Mouse (Mus musculus): ENCODE data around the gene Fbxo47.
"Not testable (repeated sequence)": the region's sequence is repeated elsewhere in the genome, so short reads cannot be mapped to it uniquely, and the experiment has no call there.

Gene Fbxo47

DNA sequence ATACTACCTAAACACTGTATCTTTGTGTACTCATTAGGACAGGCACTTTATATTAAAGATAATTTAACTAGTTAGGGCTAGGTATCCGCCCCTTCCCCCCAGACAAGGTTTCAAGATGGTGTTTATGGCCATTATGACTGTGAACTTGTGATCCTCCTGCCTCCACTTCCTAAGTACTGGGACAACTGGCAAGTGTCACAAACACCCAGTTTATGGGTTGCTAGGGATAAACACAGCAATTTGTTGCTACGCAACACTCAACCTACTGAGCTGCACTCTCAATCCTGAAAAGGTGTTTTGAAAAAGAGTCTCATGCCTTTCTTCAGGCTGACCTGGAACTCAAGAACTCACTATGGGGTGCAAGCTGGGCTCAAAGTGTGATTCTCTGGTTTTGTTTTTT is 6.6 kb downstream of the Fbxo47 start:
- no peak for DNase-seq

- DNase-seq = no peak
Measured at GRCm38 (mm10) chr11:97874396-97874795, 9.6 kb downstream of the Fbxo47 start.

GRCm38 (mm10) chr11:97872378-97872777 is 11.6 kb downstream of the Fbxo47 start:
- DNase-seq = not testable (repeated sequence)

DNA sequence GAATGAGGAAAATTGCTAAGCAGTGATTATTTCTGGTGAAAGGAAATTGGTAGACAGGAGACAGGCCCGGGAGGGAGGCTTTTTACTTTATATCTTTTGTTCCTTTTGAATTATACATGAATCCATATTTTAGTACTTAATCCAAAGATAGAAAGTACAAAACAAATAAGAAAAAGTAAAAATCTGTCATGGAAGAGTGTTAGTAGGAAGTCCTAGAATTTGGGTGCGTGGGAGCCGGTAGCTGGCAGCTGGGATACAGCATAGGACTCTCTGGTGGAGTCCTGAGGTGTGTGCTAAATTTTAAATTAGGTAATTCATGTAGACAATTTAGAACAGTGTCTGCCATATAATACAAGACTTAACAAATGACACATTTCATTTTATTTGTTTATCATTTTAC is 16.4 kb downstream of the Fbxo47 start:
- DNase-seq = no peak

DNA sequence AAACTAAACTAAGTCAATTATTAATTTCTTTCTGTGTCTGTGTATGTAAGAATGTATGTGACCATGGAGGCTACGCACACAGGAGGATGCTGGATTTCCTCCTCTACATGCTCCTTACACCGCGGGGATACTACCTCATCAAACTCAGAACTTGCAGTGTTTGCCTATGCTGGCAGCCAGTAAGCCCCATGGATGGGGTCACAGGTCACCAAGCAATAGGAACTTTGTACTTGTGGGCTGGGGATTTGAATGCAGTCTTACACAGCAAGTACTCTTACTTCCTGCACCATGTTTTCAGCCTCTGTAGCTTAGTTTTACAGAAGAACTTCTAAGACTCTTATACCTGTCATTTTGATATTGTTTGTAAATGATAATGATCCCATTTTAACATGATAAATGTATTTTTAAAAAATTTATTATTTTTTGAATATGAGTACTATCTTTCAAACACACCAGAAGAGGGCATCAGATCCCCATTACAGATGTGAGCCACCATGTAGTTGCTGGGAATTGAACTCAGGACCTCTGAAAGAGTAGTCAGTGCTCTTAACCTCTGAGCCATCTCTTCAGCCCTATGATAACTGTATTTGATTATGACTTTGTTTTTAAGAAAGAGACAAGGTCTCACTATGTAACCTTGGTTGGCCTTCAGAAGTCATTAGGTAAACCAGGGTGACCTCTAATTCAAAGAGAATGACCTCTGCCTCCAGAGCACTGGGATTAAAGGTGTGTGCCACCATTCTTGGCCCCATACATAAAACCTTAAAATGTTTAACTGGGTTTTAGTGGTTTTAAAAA is 17.7 kb downstream of the Fbxo47 start:
- no peak for DNase-seq

GRCm38 (mm10) chr11:97865421-97865820 is 18.5 kb downstream of the Fbxo47 start:
- no peak for DNase-seq

DNA sequence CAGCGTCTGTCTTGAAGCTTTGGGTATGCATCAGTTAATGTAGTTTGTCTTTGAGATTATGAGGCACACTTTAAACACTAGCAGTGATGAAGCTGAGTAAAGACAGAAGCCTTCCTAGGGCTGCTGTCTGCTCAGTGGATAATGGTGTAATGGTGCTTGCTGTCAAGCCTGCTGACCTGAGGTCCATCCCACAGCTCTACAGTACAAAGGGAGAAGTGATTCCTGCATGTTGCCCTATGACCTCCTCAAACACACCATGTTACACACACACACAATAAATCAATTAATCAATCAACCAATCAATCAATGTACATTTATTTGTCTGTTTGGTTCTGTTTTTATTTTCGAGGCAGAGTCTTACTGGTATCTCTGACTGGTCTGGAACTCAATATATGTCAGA is 21.8 kb downstream of the Fbxo47 start:
- no peak for DNase-seq

- no peak for DNase-seq
Measured at GRCm38 (mm10) chr11:97855473-97855872, 28.5 kb downstream of the Fbxo47 start.

- no peak for DNase-seq
Measured at GRCm38 (mm10) chr11:97851601-97852000, 32.4 kb downstream of the Fbxo47 start.

DNA sequence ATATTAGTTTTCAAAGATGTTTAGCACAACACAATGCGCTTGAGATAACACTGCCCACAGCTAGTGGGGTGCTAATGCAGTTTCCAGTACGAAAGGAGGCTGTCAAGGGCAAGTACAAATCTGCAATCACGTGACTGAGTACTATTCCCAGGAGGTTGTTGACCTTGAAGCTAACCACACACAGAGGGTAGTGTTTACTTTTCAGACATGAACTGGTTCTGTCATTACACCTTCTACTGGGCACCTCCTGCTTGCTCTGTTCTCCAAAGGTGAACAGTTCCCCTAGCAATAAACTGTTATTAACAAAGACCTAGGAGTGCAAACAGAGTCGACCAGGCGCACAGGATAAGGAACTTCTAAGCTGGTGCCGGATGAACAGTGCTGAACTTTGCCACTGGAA is 33.6 kb downstream of the Fbxo47 start:
- DNase-seq = no peak

DNA sequence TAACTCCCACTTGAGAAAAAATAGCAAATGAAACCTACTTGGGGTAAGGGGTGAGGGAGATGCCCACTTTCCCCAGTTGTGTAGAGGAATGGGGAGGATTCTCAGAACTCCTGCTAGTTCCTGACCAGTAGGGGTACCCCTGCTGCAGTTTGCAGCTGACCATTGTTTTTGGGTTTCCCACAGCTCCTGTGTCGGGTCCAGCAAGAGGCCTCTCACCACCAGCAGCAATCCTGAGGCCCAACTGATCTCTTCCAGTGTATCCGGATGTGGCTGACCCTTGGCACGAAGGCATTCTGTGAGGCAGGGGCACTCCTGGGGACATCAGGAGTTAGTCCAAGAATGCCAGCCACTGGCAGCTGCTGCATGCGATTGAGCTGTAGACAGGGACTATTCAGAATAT is 42.0 kb downstream of the Fbxo47 start:
- DNase-seq = no peak

DNA sequence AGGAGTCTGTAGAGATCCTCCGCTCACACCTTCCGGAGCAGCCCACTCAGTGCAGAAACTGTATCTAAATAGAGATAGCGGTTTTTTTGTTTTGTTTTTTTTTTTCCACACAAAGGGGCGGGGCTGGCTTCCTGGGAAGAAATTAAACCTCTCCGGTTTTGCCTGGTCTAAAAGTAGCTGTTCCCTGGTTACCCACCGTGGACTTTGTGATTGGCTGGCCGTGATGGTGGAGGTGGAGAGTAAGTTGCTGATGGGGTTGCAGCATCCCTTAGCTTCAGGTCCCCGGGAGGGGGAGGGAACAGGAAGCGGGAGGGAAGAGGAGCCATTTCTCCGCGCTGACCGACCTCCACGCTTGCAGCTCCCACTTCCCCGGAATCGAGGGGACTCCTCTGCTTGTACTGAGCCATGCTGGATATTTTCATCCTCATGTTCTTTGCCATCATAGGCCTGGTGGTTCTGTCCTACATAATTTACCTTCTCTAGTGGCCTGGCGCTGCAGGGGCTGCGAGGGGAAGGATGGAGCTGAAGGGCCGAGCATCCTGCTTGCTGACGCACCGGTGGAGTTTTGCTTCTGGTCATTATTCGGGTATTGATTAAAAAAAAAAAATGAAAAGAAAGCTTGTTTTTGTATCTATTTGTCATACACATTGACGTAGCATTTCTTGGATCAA is 42.8 kb downstream of the Fbxo47 start:
- DNase-seq = peak; percentile 69

DNA sequence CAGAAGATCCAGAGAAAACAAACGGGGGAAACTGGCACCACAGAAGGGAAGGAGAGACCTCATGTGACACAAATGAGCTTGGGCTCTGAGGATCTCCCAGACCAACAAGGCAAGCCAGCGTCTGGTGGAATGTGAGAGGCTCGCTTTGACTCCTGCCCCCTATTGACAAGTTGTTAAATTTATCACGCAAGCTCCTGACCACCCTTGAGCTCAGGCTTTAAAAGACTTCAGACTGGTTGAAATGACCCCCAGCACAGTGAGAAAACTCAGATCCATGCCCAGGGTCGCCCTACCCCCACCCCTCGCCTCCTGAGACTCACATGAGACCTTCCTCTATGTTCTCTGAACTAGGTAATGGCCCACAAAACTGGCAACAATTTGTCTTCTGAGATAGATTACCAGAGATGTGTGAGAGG is 43.4 kb downstream of the Fbxo47 start, which contains the start of gene B230217C12Rik:
Gene B230217C12Rik, plus strand, starts transcription at position 242 of the 416 bp plus-strand sequence.
- no peak for DNase-seq

- no peak for DNase-seq
Measured at GRCm38 (mm10) chr11:97840135-97840490, 43.8 kb downstream of the Fbxo47 start.

- DNase-seq = no peak
Measured at GRCm38 (mm10) chr11:97839441-97840134, 44.4 kb downstream of the Fbxo47 start.

- DNase-seq = no peak
Measured at GRCm38 (mm10) chr11:97838779-97839440, 45.0 kb downstream of the Fbxo47 start.

DNA sequence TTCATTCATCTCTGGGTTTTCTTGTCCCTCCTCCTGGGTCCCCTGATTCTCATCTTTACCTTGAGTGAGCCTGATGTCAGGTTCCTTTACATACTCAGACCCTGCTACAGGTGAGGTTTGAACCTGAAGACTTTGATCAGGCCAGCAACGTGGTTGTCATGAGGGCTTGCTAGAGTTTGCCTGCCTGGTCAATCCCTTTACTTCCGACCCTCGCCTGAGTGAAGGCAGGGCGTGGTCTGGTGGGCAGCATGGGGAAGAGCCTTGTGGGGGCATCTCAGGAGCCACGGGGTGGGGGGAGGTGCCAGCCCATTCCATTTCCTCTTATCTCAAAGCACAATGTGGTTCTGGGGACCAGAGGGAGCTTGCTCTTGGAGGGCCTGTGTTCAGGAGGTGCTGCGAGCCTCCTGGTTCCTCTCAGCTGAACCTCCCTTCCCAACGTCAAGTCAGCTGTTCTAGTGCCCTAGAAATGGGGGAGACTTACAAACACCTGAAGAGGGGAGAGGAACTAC is 46.3 kb downstream of the Fbxo47 start:
- no peak for DNase-seq

GRCm38 (mm10) chr11:97837051-97837450 is 46.9 kb downstream of the Fbxo47 start:
- not testable (repeated sequence) for DNase-seq

DNA sequence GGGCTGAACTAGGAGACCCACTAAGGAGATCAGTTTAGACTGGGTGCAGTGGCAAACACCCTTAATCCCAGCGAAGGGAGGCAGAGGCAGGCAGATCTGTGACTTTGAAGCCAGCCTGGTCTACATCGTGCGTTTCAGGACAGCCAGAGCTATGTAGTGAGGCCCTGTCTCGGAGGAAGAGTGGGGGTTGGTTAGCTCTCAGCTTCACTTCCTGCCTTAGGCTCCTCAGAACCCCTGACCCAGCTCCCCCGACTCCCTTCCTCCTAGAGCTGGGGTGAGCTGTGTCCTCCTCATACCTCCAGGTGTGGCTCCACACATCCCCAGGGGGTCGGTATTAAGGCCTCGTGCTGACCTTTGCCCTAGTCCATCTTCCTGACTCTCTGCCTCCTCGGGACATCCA is 47.4 kb downstream of the Fbxo47 start:
- DNase-seq = no peak

DNA sequence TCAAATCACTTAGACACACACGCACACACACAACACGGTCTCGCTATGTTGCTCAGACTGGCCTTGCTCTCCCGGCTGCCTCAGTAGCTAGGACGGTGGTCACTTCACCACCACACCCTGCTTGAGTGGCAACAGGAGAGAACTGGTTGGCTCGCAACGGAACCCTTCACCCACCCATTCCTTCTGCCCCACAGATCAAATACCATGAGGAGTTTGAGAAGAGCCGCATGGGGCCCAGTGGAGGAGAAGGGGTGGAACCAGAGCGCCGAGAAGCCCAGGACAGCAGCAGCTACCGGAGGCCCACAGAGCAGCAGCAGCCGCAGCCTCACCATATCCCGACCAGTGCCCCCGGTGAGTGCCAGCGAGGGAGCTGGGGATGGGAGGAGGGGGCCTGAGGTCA is 50.6 kb downstream of the Fbxo47 start:
- DNase-seq = no peak

DNA sequence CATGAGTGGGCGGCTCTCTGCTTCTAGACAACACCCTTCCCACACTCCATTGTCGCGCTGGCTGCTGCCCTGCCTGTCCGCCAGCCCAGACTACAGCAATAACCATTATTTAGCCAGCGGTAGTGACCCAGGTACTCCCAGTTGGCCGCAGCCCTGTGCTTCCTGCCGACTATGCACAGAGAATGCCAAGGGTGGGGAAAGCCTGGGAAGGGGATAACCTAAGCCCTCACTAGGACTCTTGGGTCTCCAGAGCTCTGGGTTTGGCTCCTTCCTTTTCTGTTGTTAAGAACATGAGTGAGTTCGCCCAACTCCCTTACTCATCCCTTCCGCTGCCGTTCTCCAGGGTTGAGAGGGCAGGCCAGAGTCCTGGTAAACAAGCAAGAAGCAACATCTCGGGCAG is 52.0 kb downstream of the Fbxo47 start:
- DNase-seq = no peak

DNA sequence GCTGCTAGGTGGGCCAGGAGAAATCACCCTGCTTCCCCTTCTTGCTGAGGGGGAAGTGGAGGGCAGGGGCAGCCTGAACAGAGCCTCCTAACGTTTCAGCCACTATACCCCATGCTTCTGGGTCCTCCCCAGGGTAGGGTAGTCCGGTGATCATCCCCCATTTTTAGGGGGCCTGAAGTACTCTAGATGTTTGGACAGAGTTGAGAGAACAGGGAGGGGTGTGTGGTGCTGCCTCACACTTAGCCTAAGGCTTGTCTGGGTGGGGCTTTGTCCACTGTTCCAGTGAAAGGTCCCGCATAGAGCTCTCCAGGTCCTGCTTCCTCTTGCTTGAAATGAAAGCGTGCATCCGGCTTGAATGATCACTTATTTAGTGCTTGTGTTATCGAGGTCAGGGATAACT is 53.5 kb downstream of the Fbxo47 start:
- no peak for DNase-seq

GRCm38 (mm10) chr11:97829913-97830476 is 54.0 kb downstream of the Fbxo47 start:
- DNase-seq = no peak

Measured in kidney, adult 18-20 months (tissue).